Mouse (Mus musculus) hindlimb bud, embryonic 11.5 days (tissue): ENCODE results near the gene Mmp28.

ENCODE experiments used
- DNase-seq: peaks from one replicate; pipeline ENCODE4 v3.0.0-alpha.2; 2012; ENCODE audit warnings: low read depth, low spot score; ENCODE audit errors: extremely low spot score

Gene Mmp28

GRCm38 (mm10) chr11:83409087-83409754, 53.6 kb downstream of the Mmp28 start, which contains the start of gene Rasl10b:
Rasl10b (plus strand) TSS chr11:83409137.
- no peak for DNase-seq

GRCm38 (mm10) chr11:83408242-83408641, 54.6 kb downstream of the Mmp28 start:
- DNase-seq: no peak

GRCm38 (mm10) chr11:83406391-83406790, 56.5 kb downstream of the Mmp28 start:
- no peak for DNase-seq

GRCm38 (mm10) chr11:83403787-83404186, 59.1 kb downstream of the Mmp28 start:
- DNase-seq: no peak

GRCm38 (mm10) chr11:83398724-83399123, 64.1 kb downstream of the Mmp28 start:
- DNase-seq: no peak

- DNase-seq: no peak
Measured at GRCm38 (mm10) chr11:83397626-83398025, 65.2 kb downstream of the Mmp28 start.

- no peak for DNase-seq
Measured at GRCm38 (mm10) chr11:83394802-83395439, 68.0 kb downstream of the Mmp28 start.

- no peak for DNase-seq
Measured at GRCm38 (mm10) chr11:83393062-83393461, 69.8 kb downstream of the Mmp28 start.
